Mouse (Mus musculus): Measurements from ENCODE around the gene Cox14.
"Not testable (repeated sequence)": the region's sequence is repeated elsewhere in the genome, so short reads cannot be mapped to it uniquely, and the experiment has no call there.

The Cox14 gene

DNA sequence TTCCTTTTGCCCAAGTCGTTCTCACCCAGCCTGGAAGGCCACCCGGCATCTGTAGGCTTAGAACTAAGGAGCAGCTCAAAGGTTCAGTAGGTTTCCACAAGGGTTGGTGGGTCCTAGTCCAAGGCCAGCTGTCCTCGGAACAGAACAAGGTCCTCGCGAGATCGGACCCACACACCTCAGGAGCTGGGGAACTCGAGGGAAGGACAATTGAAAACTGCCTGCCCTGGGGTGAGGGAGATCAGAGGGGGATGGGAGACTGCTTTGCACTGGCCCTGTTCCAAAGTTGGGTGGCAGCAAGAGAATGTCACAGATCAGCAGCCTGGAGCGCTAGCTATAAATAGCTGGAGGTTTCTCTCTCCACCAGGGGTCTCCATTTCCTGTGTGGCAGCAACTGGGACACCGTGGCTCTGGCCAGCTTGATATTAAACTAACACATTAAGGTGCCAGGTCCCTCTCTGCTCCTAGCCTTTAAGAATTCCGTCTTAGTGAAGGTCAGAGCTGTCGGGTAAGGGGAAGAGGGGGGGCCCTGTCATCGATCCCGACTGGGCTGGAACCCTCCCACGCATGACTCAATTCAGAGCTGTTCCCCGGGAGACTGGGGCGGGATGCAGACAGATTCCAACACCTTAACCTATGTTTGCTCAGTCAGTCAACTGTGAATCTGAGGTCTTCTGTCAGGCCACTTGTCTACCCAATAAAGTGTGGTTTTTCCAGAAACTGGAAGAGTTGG lies 961 bp upstream of the Cox14 start:
- in situ Hi-C loops (cut with MboI; ENCODE audit: low sequenced_read_pairs) = loop anchor here (10.0 kb wide), 1 partner anchor 170 kb away; no protein-coding TSS in a partner anchor

DNA sequence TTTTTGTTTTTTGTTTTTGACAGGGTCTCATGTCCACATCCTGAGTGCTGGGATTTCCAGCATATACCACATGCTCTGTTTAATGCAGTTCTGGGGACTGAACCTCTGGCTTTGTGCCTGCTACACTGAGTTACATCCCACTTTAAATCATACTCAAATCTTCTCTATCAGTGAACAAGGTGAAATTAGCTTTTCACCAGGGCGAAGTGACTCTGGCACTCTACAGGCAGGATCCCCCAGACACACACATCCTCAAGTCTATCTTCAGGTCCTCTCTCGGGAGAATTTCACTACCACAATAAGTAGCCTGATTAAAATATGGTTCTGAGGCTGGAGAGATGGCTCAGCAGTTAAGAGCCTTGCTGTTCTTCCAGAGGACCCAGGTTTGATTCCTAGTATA lies 1.1 kb downstream of the Cox14 start:
- in situ Hi-C loops (cut with MboI; ENCODE audit: low sequenced_read_pairs) = loop anchor here (10.0 kb wide), 1 partner anchor 168 kb away; no protein-coding TSS in a partner anchor

DNA sequence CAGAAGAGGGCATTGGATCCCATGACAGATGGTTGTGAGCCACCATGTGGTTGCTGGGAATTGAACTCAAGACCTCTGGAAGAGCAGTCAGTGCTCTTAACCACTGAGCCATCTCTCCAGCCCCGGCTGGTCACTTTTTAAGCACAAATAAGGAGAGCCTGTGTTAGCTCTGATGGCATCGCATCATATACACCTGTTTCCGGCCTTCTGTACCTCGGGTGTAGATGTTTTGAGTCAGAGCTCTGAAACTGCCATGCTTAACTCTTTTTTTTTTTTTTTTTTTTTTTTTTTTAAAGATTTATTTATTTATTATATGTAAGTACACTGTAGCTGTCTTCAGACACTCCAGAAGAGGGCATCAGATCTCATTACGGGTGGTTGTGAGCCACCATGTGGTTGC lies 1.6 kb downstream of the Cox14 start:
- in situ Hi-C loops (cut with MboI; ENCODE audit: low sequenced_read_pairs) = loop anchor here (10.0 kb wide), 1 partner anchor 168 kb away; no protein-coding TSS in a partner anchor

DNA sequence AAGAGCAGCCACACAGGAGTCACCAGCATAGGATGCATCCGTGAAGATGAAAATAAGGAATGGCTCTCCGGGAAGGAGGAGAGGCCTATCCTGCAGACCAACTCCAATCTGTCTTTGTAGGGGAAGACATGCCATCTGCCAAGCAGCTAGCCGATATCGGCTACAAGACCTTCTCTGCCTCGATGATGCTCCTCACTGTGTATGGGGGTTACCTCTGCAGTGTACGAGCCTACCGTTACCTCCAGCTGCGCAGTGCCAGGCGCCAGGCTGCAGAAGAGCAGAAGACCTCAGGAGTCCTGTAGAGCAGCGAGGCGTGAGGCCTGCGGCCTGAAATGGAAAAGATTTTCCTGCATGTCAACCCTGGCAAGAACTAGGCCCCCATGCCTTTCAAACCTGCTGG lies 2.1 kb downstream of the Cox14 start:
- in situ Hi-C loops (cut with MboI; ENCODE audit: low sequenced_read_pairs) = loop anchor here (10.0 kb wide), 1 partner anchor 167 kb away; no protein-coding TSS in a partner anchor

DNA sequence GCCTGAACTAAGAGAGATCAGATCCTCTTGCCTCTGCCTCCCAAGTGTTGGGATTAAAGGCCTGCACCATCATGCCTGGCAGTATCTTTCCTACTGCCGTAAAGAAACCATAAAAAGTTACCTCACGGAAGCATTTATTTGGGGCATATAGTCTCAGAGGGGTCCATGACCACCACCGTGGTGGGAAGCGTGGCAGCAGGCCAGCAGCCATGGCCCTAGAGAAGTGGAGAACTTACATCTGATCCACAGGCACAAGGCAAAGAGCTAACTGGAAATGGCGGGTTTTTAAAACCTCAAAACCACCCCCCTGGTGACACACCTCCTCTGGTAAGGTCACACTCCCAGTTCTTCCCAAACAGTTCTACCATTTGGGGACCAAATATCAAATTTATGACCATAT lies 2.8 kb downstream of the Cox14 start:
- in situ Hi-C loops (cut with MboI; ENCODE audit: low sequenced_read_pairs) = loop anchor here (10.0 kb wide), 1 partner anchor 167 kb away; no protein-coding TSS in a partner anchor

DNA sequence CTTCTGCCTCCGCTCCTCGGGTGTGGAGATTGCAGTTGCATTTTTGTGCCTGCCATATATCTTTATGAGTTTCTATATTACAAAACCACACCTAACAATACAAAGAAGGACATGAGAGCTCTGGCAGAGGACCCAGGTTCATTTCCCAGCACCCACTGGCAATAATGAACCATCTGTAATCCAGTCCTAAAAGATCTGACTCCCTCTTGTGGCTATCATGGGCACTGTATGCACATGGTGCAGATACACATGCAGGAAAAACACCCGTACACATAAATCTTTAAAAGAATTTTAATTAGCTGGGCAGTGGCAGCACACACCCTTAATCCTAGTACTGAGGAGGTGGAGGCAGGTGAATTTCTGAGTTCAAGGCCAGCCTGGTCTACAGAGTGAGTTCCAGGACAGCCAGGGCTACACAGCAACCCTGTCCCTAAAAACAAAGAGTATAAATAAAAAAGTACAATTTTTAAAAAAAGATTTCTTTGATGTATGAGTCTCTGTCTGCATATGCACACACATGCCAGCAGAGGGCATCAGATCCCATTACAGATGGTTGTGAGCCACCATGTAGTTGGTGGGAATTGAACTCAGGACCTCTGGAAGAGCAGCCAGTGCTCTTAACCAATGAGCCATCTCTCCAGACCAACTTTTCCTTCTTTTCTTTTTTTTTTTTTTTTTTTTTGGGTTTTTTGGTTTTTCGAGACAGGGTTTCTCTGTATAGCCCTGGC lies 3.8 kb downstream of the Cox14 start:
- in situ Hi-C loops (cut with MboI; ENCODE audit: low sequenced_read_pairs) = loop anchor here (10.0 kb wide), 1 partner anchor 166 kb away; no protein-coding TSS in a partner anchor

DNA sequence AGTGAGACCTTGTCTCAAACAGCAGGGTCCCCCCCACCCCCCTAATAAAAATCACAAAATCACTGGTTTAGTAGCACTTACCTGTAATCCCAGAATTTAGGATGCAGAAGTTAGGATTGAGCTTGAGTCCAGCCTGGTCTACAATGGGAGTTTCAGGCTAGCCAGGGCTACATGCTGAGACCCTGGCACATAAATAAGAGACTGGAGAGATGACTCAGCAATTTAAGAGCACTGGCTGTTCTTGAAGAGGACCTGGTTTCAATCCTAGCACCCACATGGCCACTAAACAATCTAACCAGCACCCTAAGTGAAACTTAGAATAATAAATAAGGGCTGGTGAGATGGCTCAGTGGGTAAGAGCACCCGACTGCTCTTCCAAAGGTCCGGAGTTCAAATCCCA lies 5.7 kb downstream of the Cox14 start:
- in situ Hi-C loops (cut with MboI; ENCODE audit: low sequenced_read_pairs) = no loop called here

DNA sequence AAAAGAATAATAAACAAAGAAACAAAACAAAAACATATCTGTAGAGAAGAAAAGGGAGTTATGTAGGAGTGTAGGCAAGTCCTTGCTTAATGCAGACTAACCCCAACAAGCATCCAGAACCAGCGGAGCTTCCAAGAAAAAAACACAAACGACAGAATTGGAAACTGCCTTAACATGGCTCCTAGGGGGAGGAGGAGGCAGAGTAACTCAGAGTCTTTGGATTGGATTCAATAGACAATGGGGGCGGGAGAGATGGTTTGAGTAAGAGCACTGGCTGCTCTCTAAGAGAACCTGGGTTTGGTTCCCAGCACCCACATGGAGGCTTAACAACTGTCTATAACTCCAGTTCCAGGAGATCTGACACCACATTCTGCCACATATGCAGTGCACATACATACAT lies 6.3 kb downstream of the Cox14 start:
- in situ Hi-C loops (cut with MboI; ENCODE audit: low sequenced_read_pairs) = no loop called here

DNA sequence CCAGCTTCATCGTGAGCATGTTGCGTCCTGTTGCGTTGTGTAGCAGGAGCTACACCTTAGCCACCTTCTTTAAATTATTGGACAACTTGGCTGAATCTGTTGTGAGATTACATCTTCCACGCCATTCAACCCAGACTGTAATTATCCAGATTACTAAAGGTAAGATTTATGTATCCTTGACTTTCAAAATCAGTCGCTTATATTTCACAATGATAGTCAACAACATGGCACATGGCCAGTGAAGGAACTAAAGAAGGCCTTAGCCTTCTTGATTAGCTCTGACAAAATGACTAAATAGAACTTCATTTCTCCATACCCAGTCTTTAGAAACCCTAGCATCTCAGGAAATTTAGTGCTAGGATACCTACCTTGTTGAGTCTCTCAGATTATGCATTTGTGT lies 7.8 kb downstream of the Cox14 start:
- in situ Hi-C loops (cut with MboI; ENCODE audit: low sequenced_read_pairs) = no loop called here

DNA sequence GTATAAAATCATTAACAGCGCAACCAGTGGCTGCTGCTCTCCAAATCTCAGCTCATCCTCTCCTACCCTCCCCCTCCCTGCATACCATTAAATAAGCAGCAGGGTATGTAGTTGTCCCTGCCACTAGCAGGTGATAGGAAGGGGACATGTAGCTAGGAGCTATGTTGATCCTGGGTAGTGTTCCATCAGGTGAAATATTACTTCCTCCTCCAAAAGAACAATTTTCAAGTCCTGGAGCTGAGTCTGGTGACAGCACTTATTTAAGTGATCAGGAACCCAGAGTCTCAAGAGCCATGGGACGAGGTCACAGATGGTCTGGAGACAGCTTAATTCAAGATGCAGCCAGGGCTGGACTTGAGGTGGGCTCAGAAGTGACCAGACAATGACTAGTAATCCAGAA lies 10.2 kb downstream of the Cox14 start:
- in situ Hi-C loops (cut with MboI; ENCODE audit: low sequenced_read_pairs) = no loop called here

DNA sequence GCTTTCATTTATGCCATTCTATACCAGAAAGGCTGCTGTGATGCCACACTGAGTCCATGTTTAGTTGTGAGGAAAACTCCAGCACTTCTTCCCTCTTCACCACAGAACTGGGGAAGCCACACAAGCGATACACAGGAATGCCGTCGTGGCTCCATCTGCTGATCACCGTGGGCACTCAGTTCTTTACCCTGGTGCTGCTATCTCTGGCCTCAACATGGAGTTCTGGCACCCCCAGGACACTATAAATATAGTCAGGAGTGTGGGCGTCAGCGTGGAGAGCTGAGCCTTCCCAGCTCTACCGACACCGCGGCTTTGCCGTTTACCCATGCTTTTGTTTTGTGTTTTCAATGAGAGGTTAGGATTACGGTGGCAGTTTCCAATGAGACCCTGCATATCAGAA lies 11.3 kb downstream of the Cox14 start:
- in situ Hi-C loops (cut with MboI; ENCODE audit: low sequenced_read_pairs) = no loop called here

DNA sequence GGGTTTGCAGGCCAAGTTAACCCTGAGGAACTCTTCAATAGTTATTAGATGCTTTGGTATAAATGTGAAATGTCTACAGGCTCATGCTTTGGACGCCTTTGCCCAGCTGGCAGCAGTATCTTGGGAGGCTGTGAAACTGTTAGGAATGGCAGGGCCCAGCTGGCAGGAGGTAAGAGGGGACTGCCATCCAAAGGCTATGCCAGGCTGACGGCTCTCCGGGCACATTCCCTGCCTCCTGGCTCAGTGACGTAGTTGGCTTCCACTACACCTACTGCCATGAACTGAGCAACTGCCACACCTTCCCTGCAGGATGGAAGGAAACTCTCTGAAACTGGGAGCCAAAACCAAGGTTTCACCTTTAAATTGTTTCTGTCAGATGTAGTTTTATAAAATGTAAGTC lies 14.8 kb downstream of the Cox14 start:
- in situ Hi-C loops (cut with MboI; ENCODE audit: low sequenced_read_pairs) = no loop called here

DNA sequence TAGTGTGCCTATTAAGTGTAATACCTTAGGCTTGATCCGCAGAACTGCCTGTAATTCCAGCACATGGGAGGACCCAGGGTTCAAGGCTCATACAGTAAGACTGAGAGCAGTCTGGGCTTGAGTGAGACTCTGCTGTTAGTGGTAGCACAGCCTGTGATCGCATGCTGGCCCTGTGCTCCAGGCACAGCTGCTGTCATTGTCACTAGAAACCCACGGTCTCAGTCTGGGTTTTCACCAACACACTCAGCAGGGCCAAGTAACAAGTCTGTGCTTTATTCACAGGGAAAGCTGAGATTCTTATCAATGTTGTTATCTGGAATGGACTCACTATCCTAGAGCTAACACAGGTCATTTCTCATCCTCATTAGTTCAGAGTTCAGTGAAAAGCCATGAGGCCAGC lies 28.8 kb downstream of the Cox14 start:
- in situ Hi-C loops (cut with MboI; ENCODE audit: low sequenced_read_pairs) = no loop called here

DNA sequence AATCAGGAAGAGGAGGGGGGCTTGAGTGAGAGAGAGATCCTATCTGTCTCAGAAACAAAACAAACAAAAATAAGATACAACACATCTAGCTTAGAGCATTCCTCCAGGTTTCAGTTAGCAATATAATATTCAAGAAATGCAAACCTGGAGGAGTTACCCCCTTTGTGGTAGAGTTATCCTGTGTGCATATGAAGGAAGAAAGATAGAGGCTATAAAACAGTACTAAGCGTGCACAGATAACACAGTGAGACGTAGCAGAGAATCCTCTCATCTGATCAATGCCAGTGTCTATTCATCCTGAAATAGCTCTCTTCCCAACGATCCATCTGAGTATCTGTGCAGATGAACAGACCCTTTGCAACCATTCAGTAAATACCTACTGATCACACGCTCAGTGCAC lies 42.0 kb downstream of the Cox14 start:
- in situ Hi-C loops (cut with MboI; ENCODE audit: low sequenced_read_pairs) = no loop called here

DNA sequence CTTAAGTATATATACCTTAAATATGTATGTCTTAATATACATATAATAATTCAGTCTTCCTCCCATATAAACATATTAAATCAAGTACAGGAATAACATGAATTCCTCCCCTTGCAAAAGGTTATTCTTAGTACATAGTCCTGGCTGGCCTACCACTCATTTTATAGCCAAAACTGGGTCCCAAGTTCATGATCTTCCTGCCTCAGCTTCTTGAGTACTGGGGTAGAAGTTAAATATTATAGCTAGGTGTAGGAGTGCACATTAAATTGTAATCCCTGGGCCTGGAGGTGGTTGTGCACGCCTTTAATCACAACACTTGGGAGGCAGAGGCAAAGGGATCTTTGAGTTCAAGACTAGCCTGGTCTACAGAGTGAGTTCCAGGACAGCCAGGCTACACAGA lies 43.3 kb downstream of the Cox14 start:
- in situ Hi-C loops (cut with MboI; ENCODE audit: low sequenced_read_pairs) = no loop called here

DNA sequence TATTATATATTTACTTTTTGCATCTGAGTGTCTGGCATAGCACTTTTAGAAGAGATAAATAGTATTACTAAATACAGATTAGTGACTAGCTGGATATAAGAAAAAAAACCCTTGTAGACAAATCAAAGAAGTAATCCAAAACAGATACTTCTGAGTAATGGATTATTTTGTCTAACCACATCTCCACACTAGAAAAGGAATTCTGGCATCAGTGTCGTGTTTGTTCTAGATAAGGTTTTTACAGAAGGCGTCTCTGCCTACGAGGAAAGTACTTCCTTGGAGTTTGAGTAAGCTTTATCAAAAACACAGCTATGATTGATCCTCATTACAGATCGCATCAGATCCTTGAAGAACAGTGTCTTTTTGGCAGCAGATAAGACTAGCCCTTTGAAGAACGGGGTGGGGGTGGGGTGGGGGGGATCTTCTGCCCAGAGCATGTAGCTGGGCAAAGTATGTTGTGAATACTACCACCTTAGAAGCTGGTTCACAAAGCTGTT lies 45.6 kb downstream of the Cox14 start:
- in situ Hi-C loops (cut with MboI; ENCODE audit: low sequenced_read_pairs) = no loop called here

DNA sequence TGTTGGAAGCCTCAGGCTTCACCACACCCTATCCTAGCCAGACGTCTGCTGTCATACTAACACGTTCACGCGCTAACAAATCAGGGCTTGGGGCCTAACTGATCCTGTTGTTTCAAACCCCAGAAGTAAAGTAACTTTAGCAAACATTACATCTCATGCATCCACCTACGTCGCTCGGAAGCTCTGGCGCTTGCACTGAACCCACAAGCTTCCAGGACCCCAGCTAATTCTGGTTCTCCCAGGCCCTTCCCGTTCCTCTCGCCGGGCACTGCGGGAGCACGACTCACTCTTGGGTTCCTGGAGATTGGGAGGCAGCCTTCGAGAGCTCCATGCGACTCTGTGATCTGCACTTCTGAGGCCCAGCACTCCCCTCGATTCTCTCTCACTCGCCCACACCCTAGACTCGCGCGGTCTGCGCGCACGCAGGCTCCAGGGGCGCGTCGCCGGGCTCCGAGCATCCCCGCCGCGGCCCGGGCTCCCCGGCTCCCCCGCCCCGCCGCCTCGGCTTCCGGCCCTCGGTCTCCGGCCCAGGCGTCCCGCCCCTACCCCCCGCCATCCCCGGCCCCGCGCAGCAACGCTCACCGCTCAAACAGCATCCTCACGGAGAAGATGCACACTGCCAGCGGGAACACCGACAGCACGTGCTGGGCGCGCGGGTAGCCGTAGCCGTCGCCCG lies 46.3 kb downstream of the Cox14 start:
- in situ Hi-C loops (cut with MboI; ENCODE audit: low sequenced_read_pairs) = no loop called here

DNA sequence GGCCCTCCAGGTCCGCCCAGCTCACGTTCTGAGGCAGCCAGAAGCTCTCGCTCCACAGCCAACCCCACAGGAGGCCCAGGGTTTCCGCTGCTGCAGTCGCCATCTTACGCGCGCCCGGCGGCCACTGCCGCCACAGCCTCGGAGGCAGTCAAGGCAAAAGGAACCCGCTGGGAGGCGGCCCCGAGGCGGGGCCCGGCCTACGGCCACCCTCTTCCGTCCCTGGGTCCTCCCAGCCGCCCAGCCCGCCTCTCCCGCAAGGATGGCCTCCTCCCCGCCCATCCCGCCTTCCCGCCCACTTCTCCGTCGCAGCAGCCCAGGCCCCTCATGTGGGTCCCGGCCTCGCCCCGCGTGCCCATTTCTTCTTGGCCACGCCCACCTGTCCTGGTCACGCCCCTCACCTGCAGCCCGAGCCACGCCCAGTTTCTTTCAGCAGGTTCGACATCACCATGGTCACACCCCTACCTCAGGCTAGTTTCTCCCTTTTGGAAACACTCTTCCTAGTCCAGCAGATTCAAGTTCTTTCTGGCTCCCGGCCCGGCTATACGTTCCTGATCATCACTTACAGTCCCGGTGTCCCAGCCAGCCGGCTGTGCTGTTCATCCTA lies 47.0 kb downstream of the Cox14 start:
- in situ Hi-C loops (cut with MboI; ENCODE audit: low sequenced_read_pairs) = no loop called here

DNA sequence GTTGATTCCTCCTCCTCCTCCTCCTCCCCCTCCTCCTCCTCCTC lies 47.3 kb downstream of the Cox14 start, which contains the start of gene Cers5:
TSS of gene Cers5 (minus strand) at position 5 of the 44 bp plus-strand sequence.
- in situ Hi-C loops (cut with MboI; ENCODE audit: low sequenced_read_pairs) = not testable (repeated sequence)

DNA sequence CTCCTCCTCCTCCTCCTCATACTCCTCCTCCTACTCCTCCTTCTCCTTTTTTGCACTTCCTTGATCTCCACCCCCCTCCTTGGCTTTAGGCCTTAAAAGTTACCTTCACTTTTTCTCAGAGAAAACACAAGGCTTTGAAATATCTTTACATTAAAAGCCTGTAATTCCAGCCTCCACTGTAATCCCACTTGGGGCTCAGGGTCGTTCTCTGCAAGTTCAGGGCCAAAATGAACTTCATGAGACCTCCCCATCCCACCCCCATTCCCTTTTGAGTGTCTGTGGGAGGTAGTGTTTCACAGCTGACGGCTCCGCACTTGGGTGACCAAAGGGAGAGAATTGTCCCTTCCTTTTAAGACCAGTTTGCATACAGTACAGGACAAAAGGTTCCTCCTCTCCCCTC lies 47.5 kb downstream of the Cox14 start:
- in situ Hi-C loops (cut with MboI; ENCODE audit: low sequenced_read_pairs) = no loop called here

Measured in CH12F3 (cell line).